Mouse (Mus musculus) neural tube, embryonic 11.5 days (tissue): ENCODE measurements around the gene Gm35549. TPM values are rescaled to one million over a fixed set of nuclear protein-coding genes. Genes with fewer than 3 reads are reported as not detected.
"Not testable (repeated sequence)": the region's sequence is repeated elsewhere in the genome, so short reads cannot be mapped to it uniquely, and the experiment has no call there.

ENCODE experiments used
- ATAC-seq: fragments of 200-750 bp; cut with Nextera tagmentation; 2 replicates; pipeline ENCODE4 v1.8.0; 2017; ENCODE audit warnings: moderate number of reproducible peaks, mild to moderate bottlenecking, moderate TSS enrichment, moderate library complexity; ENCODE audit not compliant: insufficient read depth, low FRiP score, low TSS enrichment
- DNase-seq: peaks from one replicate; pipeline ENCODE4 v3.0.0-alpha.2; 2015; ENCODE audit warnings: low spot score
- H3K27ac ChIP-seq: fragments of 300-500 bp; sonication (generic); 2 replicates; pipeline ENCODE4 v1.5.1; 2014; ENCODE audit warnings: low read depth, mild to moderate bottlenecking, low read length
- H3K27me3 ChIP-seq: fragments of 300-500 bp; sonication (generic); 2 replicates; pipeline ENCODE4 v1.6.1; 2014; ENCODE audit warnings: mild to moderate bottlenecking, low read length, mixed read lengths; ENCODE audit not compliant: control insufficient read depth, insufficient read depth
- H3K36me3 ChIP-seq: fragments of 300-500 bp; sonication (generic); 2 replicates; pipeline ENCODE4 v1.6.1; 2014; ENCODE audit warnings: mild to moderate bottlenecking, low read length, moderate library complexity, mixed read lengths; ENCODE audit not compliant: control insufficient read depth, insufficient read depth
- H3K4me1 ChIP-seq: fragments of 300-500 bp; sonication (generic); 2 replicates; pipeline ENCODE4 v1.6.1; 2014; ENCODE audit warnings: low read length, mixed read lengths; ENCODE audit not compliant: control insufficient read depth, insufficient read depth
- H3K4me2 ChIP-seq: fragments of 300-500 bp; sonication (generic); 2 replicates; pipeline ENCODE4 v1.6.1; 2014; ENCODE audit warnings: low read depth, mild to moderate bottlenecking, moderate library complexity
- H3K4me3 ChIP-seq: fragments of 300-500 bp; sonication (generic); 2 replicates; pipeline ENCODE4 v1.5.1; 2014; ENCODE audit warnings: low read depth, low read length
- H3K9ac ChIP-seq: fragments of 300-500 bp; sonication (generic); 2 replicates; pipeline ENCODE4 v1.6.1; 2014; ENCODE audit warnings: mild to moderate bottlenecking, low read length
- H3K9me3 ChIP-seq: fragments of 300-500 bp; sonication (generic); 2 replicates; pipeline ENCODE4 v1.6.1; 2016; ENCODE audit warnings: low read length; ENCODE audit not compliant: control insufficient read depth
- WGBS: fragments of 180-500 bp; shearing (Covaris S2); extraction: QIAGEN DNeasy Blood & Tissue Kit; methylation state at CpG from one replicate; pipeline ENCODE4 v1.1.7; 2014; 5-methylcytosine and 5-hydroxymethylcytosine counted together
- polyA plus RNA-seq: library from polyadenylated mRNA; unstranded; fragments of >200 nt; fragmentation: Nextera tagmentation; extraction: Ambion mirVana; gene quantifications from 2 replicates; pipeline ENCODE4 v1.2.1, GENCODE M21; 2014

Gm35549 gene
- polyA plus RNA-seq, 1 experiment from 2014 or later, result 0.40 TPM

DNA sequence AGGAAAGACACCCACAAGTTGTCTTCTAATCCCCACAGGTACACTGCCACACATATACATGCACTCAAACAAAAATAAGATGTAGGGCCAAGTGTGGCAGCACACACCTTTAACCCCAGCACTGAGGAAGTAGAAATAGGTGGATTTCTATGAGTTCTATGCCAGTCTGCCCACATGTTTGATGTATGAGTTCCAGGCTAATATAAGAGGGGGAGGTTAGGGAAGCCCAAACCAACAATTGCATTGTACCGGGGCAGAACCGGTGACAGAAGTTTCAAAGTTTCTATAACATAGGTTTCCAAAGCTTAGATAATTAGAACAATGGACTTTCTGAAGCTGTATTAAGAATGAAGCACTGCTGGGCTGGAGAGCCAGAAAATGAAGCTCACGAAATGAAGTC lies 21.0 kb upstream of the Gm35549 start:
- Histone ChIP-seq H3K27me3 (no peaks in the 10 kb centered on the region), H3K4me2 (peak overlapping the region; percentile 56), H3K36me3 (peaks cover 22% of the 10 kb centered on the region), H3K4me3 (peak overlapping the region; percentile 84), H3K9me3 (peaks cover 3% of the 10 kb centered on the region; the same call in 1 of the 2 replicates), H3K9ac (peak overlapping the region; percentile 93), H3K4me1 (peaks cover 7% of the 10 kb centered on the region; the same call in 1 of the 2 replicates), H3K27ac (no peak overlapping the region)
- ATAC-seq (no peak), DNase-seq (no peak)
- 57% methylated on average over 3 of the region's 3 CpGs for WGBS

DNA sequence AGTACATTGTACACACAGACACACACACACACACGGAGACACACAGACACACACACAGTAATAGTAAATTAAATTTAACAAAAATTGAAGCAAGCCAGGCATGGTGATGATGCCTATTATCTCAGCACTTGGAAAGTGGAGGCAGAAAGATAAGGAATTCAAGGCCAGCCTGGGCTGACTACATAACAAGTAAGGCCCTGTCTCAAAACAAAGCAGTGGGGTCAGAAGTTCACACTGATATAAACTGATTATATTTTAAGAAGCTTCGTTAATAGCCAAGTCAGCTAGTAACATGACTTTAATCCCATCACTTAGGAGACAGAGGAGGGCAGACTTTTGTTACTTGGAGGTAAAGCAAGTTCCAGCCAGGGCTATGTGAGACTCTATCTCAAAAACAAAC lies 19.9 kb upstream of the Gm35549 start:
- peaks cover 33% of the 10 kb centered on the region for H3K36me3 ChIP-seq
- DNase-seq (no peak), ATAC-seq (no peak)
- no peak overlapping the region for H3K4me3 ChIP-seq
- peaks cover 3% of the 10 kb centered on the region; the same call in 1 of the 2 replicates for H3K9me3 ChIP-seq
- peaks cover 7% of the 10 kb centered on the region; the same call in 1 of the 2 replicates for H3K4me1 ChIP-seq
- H3K4me2 ChIP-seq, result no peak overlapping the region
- H3K9ac ChIP-seq, result no peak overlapping the region
- WGBS, result 93% methylated on average over 2 of the region's 2 CpGs
- no peaks in the 10 kb centered on the region for H3K27me3 ChIP-seq
- H3K27ac ChIP-seq, result no peak overlapping the region

DNA sequence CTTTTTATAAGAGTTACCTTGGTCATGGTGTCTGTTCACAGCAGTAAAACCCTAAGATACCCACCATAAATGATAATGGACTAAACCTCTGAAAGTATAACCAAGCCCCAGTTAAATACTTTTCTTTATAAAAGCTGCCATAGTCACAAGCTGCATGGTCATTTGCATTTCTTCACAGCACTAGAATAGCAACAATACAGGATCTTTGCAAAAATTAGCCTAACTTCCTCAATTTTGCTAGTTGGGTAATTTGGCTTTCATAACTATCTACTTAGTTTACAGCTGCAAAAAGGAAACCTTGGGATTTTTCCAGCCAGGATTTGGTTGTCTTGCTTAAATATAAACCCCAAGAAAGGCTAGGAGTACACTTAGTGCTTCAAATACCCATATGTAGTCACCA lies 16.9 kb upstream of the Gm35549 start:
- Histone ChIP-seq H3K27me3 (no peaks in the 10 kb centered on the region), H3K36me3 (peaks cover 51% of the 10 kb centered on the region), H3K4me2 (no peak overlapping the region), H3K9me3 (peaks cover 3% of the 10 kb centered on the region; the same call in 1 of the 2 replicates), H3K4me1 (peaks cover 7% of the 10 kb centered on the region; the same call in 1 of the 2 replicates), H3K27ac (no peak overlapping the region), H3K9ac (no peak overlapping the region), H3K4me3 (no peak overlapping the region)
- DNase-seq (no peak), ATAC-seq (no peak)

DNA sequence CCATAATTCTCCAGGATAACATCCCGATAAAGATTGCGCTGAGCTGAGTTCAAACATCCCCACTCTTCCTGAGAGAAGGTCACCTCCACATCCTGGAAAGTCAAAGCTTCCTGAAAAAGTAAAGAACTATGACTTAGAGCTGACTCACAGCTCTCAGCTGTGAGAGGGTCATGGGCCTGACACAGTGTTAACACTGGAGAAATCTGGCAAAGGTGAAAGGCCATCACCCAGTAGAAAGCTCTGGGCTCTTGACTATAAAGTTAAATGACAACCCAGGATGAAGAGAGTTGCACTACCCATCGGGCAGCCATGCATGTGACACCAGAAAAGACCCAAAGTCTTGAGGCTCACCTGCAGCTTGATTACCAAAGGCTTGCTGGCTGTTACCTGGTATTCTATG lies 12.9 kb upstream of the Gm35549 start:
- Histone ChIP-seq H3K9me3 (peaks cover 3% of the 10 kb centered on the region; the same call in 1 of the 2 replicates), H3K4me3 (no peak overlapping the region), H3K9ac (no peak overlapping the region), H3K4me1 (no peaks in the 10 kb centered on the region), H3K27me3 (no peaks in the 10 kb centered on the region), H3K27ac (no peak overlapping the region), H3K4me2 (no peak overlapping the region), H3K36me3 (peaks cover 73% of the 10 kb centered on the region)
- no peak for DNase-seq
- WGBS, result 99% methylated on average over 3 of the region's 3 CpGs
- no peak for ATAC-seq

DNA sequence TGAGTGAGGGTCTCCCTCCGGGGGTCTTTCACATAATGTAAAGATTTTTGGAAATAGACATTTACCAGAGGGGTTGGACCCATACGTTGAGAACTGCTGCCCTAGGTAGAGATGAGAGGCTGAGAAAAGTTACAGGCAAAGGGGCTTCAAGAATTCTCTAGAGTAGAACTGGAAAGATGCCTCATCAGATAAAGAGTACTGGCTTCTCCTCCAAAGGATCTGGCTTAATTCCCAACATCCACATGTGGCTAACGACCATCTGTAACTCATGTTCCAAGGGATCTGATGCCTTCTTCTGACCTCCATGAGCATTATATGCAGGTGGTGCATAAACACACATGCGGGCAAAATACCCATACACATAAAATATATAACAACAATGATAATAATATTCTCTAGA lies 11.8 kb upstream of the Gm35549 start:
- no peaks in the 10 kb centered on the region; the same call in 1 of the 2 replicates for H3K9me3 ChIP-seq
- H3K4me3 ChIP-seq, result no peak overlapping the region
- no peaks in the 10 kb centered on the region for H3K4me1 ChIP-seq
- peaks cover 66% of the 10 kb centered on the region for H3K36me3 ChIP-seq
- no peaks in the 10 kb centered on the region for H3K27me3 ChIP-seq
- H3K27ac ChIP-seq, result no peak overlapping the region
- no peak for ATAC-seq
- no peak overlapping the region for H3K4me2 ChIP-seq
- DNase-seq, result no peak
- no peak overlapping the region for H3K9ac ChIP-seq
- 97% methylated on average over 4 of the region's 4 CpGs for WGBS

DNA sequence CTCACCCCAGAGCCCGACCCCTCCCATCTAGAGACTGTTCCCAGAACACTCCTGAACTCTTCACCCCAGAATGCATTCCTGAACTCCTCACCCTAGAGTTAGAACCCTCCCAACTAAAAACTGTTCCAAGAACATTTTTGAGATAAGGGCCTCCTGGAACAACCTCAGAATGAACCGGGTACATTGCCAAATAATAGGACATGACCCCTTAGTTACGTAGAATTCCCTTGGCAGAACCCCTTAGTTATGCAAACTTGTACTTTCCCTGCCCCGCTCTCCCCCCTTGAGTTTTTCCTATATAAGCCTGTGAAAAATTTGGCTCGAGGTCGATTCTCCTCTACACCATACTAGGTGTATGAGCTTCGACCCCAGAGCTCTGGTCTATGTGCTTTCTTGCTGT lies 11.3 kb upstream of the Gm35549 start:
- H3K4me3 ChIP-seq, H3K4me2 ChIP-seq, H3K9ac ChIP-seq, H3K9me3 ChIP-seq, H3K27me3 ChIP-seq, H3K27ac ChIP-seq, H3K4me1 ChIP-seq, ATAC-seq, DNase-seq: not testable (repeated sequence)
- WGBS, result 97% methylated on average over 2 of the region's 7 CpGs
- H3K36me3 ChIP-seq, result peaks cover 66% of the 10 kb centered on the region

DNA sequence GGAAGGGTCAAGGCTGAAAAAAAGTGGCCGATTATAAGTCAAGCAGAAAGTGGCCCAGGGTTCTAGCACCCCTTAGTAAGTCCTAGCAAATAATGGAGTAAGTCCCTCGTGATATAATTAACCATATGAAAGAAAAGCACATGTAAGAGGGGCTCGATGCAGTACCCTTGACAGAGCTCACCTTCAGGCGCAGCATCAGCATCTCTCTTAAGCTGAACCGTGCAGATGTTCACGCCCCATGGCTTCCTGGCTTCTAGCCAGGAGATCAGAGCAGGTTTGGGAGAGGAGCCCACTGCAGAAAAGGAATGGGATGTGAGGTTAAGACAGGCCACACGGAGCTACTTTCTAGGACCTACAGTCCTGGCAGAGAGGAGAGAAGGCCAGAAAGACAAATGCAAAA lies 10.7 kb upstream of the Gm35549 start:
- H3K27me3 ChIP-seq, result no peaks in the 10 kb centered on the region
- H3K4me3 ChIP-seq, result no peak overlapping the region
- DNase-seq (no peak), ATAC-seq (no peak)
- no peaks in the 10 kb centered on the region for H3K4me1 ChIP-seq
- no peak overlapping the region for H3K4me2 ChIP-seq
- H3K36me3 ChIP-seq, result peaks cover 64% of the 10 kb centered on the region
- H3K9me3 ChIP-seq, result no peaks in the 10 kb centered on the region
- H3K27ac ChIP-seq, result no peak overlapping the region
- 96% methylated on average over 7 of the region's 7 CpGs for WGBS
- H3K9ac ChIP-seq, result no peak overlapping the region

DNA sequence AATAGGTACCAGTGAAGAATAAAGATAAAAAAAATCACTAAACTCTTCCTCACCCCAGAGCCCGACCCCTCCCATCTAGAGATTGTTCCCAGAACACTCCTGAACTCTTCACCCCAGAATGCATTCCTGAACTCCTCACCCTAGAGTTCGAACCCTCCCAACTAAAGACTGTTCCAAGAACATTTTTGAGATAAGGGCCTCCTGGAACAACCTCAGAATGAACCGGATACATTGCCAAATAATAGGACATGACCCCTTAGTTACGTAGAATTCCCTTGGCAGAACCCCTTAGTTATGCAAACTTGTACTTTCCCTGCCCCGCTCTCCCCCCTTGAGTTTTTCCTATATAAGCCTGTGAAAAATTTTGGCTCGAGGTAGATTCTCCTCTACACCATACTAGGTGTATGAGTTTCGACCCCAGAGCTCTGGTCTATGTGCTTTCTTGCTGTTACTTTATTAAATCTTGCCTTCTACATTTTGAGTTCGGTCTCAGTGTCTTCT lies 4.0 kb upstream of the Gm35549 start:
- not testable (repeated sequence) for H3K4me2 ChIP-seq, H3K27ac ChIP-seq, ATAC-seq, H3K4me1 ChIP-seq, H3K9ac ChIP-seq, H3K9me3 ChIP-seq, DNase-seq, H3K27me3 ChIP-seq, H3K4me3 ChIP-seq
- peaks cover 19% of the 10 kb centered on the region for H3K36me3 ChIP-seq
- 94% methylated on average over 7 of the region's 8 CpGs for WGBS

DNA sequence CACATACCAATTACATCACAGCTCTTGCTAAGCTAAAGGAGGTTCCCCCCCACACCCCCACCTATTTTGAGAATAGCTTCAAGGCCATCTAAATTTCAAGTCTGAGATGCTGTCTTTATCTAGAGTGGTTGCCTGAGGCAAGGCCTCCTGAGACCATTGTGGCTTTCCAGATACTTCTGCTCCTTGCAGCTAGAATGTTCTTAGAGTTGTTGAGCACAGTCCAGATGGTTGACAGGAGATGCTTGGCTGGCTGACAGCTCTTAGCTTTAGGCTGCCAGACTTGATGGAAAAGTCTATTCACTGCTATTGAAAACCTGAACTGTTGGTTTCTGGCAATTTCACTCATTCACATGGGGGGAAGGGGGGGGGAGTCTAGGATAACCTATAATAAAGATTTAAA lies 2.3 kb upstream of the Gm35549 start:
- Histone ChIP-seq H3K4me2 (no peak overlapping the region), H3K27ac (no peak overlapping the region), H3K27me3 (no peaks in the 10 kb centered on the region), H3K9ac (no peak overlapping the region), H3K9me3 (no peaks in the 10 kb centered on the region), H3K4me3 (no peak overlapping the region), H3K4me1 (no peaks in the 10 kb centered on the region), H3K36me3 (peaks cover 11% of the 10 kb centered on the region)
- DNase-seq, result no peak
- ATAC-seq, result no peak
